Mouse (Mus musculus): ENCODE results near the gene Proz. TPM values are rescaled to one million over a fixed set of nuclear protein-coding genes. Genes with fewer than 3 reads are reported as not detected.
A peak's percentile ranks its signal among the peaks of the same experiment; 100 is the strongest.

Proz gene
- 1 to 10 TPM in 1 of 26 experiments, under 1 TPM in 9, not detected in 16; 0.23 to 1.1 (median 0.31) TPM for total RNA-seq (2018; cell fraction: chromatin; rRNA removed)
- total RNA-seq (2018; cell fraction: cytosol; rRNA removed): under 1 TPM in 1 of 26 experiments, not detected in 25; 0.06 TPM
- 1 to 10 TPM in 2 of 26 experiments, under 1 TPM in 14, not detected in 10; 0.17 to 1.1 (median 0.59) TPM for total RNA-seq (2018; cell fraction: nucleus; rRNA removed)
- not detected in 3 replicates for polyA plus RNA-seq (2018)

DNA sequence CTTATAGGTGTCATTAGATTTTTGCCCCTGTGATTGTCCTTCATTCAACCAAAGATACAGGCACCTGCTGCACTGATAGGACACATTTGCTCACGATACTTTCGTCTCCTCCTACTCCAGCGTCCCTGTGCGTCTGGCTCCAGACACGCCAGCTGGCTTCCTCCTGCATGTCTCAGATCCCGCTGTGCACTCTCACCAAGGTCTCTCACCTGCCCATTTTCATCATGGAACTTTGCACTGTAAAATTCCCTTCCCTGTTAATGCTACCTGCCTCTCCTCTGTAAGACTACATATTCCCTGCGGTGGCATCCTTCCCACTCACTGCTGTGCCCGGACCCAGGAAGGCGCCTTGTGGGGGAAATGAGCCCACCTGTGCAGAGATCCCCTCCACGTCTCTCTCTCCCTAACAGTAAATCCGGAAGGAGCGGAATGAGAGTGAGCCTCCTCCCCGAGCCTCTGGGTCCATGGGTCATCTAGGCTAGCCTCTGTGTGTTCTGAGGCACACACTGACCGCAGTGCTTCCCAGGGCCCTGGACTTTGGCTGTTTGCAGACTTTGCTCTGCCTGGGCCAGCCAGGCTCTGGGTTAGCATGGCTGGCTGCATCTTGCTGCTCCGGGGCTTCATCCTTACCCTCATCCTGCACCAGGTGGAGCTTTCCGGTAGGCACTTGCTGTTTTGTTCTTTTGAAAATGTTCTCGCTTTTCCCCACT lies at the start of gene Proz:
Gene Proz (plus strand): TSS at position 474 of the 710 bp plus-strand sequence.
- H3K4me3 ChIP-seq (ENCODE audit: inconsistent target): no peak within 1 kb of the TSS
- WGBS (ENCODE audit: missing documents): 87% methylated on average over 17 of the region's 17 CpGs
- H3K36me3 ChIP-seq (ENCODE audit: inconsistent target): no peaks in the 10 kb centered on the region
- no peak within 1 kb of the TSS for H3K27ac ChIP-seq
- no peaks in the 10 kb centered on the region for H3K79me2 ChIP-seq (ENCODE audit: inconsistent target)

DNA sequence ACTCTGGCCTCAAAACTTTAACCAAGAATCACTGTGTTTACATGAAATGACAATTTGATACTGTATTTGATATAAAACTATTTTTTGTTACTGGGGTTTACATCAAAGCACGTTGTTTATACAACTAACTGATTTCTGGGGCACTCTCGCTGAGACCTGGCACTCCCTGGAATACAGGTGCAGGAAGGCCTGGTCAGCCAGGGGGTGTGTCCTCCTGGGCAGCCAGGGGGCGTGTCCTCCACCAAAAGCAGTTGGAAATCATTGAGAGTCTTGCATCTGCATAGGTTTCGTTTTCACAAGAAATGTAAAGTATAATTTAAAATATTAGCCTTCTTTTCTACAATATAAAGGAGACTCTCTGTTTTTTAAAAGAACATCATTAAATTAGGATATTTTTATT lies 41.2 kb upstream of the Proz start:
- WGBS (ENCODE audit: missing documents): 73% methylated on average over 4 of the region's 4 CpGs
- H3K27ac ChIP-seq: no peak overlapping the region
- H3K4me3 ChIP-seq (ENCODE audit: inconsistent target): no peak overlapping the region
- H3K36me3 ChIP-seq (ENCODE audit: inconsistent target): no peaks in the 10 kb centered on the region
- no peaks in the 10 kb centered on the region for H3K79me2 ChIP-seq (ENCODE audit: inconsistent target)

DNA sequence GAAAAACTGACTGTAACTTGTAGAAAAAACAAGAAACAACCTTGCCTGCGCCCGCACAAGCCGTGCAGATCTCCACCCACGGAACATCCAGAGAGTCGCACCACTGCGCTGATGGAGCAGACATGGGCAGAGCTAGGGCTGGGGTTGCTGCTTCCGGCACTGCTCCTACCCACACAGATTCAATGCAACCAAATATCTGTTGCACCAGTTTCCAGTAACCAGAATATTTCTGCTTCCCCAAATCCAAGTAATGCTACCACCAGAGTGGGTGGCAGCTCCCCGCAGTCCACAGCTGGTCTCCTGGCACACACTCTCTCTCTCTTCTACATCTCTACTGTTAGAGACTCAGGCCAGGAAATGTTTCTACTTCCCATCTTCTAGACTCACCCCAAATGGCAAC lies 38.9 kb upstream of the Proz start:
- WGBS (ENCODE audit: missing documents): 63% methylated on average over 8 of the region's 8 CpGs
- H3K36me3 ChIP-seq (ENCODE audit: inconsistent target): no peaks in the 10 kb centered on the region
- no peaks in the 10 kb centered on the region for H3K79me2 ChIP-seq (ENCODE audit: inconsistent target)

DNA sequence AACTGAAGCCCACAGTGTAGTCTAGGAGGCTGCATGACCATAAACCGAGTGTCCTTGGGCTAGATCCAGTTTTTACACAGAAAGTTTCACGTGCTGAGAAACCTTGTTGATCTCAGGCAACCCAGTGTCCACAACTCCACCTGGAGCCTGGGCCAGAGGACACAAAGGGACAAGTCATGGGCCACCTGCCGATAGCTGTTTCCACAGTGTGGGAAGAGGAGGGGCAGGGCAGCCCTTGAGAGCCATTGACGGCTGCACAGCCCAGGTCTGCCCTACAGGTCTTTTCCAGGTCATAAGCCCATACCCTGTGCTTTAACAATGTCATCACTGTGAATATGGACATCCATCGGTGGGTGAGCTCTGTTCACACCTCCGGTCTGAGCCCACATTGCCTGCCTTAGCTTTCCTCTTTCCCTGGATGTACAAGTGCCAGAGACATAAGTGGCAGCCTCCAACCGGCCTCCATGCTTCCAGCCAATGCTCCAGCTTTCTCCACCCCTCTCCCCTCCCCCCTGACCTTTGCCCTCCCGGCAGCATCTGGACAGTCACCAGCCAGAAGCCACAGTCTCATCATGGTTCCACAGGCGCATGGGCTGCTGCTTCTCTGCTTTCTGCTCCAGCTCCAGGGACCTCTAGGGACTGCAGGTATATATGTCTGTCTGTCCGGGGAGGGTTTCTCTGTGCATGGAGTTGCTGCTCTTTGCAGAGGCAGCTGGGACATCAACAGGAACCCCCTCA lies 35.1 kb upstream of the Proz start, which contains the start of gene F7:
Gene F7 (plus strand): TSS at position 548 of the 738 bp plus-strand sequence.
- no peaks in the 10 kb centered on the region for H3K79me2 ChIP-seq (ENCODE audit: inconsistent target)
- H3K4me3 ChIP-seq (ENCODE audit: inconsistent target): no peak within 1 kb of the TSS
- H3K36me3 ChIP-seq (ENCODE audit: inconsistent target): no peaks in the 10 kb centered on the region
- peak within 1 kb of the TSS; percentile 71 for H3K27ac ChIP-seq
- WGBS (ENCODE audit: missing documents): 91% methylated on average over 10 of the region's 10 CpGs

More for the DNA sequence above, 38.9 kb upstream of the Proz start:
- Histone ChIP-seq H3K27ac (no peak overlapping the region), H3K4me3 (ENCODE audit: inconsistent target) (no peak overlapping the region)

DNA sequence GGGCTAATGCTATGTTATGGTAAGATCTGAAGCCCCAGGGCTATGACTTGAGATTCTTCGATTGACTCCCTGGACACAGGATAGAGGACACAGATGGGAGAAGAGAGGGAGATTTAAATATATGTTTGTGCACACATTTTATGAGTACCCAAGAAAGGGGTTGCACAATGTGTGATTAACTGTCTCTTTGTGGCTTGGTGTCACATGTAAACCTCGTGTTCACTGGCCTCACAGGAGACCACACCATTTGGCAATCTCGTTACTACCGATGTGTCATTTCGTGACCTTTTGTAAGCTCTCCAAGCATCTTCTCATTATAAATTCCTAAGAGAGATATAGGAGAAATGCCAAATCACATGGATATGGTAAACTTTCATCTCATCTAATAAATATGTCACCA lies 33.1 kb upstream of the Proz start:
- Histone ChIP-seq H3K79me2 (ENCODE audit: inconsistent target) (no peaks in the 10 kb centered on the region), H3K4me3 (ENCODE audit: inconsistent target) (no peak overlapping the region), H3K36me3 (ENCODE audit: inconsistent target) (no peaks in the 10 kb centered on the region), H3K27ac (peak overlapping the region; percentile 71)
- WGBS (ENCODE audit: missing documents): 10% methylated on average over 5 of the region's 5 CpGs

DNA sequence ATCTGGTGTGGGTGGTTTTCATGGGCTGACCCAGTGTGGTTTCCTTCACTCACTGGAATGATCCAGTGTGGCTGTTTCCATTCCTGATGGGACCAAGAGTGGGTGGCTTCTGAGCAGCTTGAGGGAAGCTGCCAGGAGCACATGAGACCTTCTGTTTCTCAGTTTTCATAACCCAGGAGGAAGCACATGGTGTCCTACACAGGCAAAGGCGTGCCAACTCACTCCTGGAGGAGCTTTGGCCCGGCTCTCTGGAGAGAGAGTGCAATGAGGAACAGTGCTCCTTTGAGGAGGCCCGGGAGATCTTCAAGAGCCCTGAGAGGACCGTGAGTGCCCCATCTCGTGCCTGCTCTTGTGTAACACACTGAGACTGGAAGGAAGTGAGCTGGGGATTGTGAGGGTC lies 32.2 kb upstream of the Proz start:
- H3K27ac ChIP-seq: peak overlapping the region; percentile 71
- 3% methylated on average over 5 of the region's 5 CpGs for WGBS (ENCODE audit: missing documents)
- H3K36me3 ChIP-seq (ENCODE audit: inconsistent target): no peaks in the 10 kb centered on the region
- H3K4me3 ChIP-seq (ENCODE audit: inconsistent target): no peak overlapping the region
- H3K79me2 ChIP-seq (ENCODE audit: inconsistent target): no peaks in the 10 kb centered on the region

DNA sequence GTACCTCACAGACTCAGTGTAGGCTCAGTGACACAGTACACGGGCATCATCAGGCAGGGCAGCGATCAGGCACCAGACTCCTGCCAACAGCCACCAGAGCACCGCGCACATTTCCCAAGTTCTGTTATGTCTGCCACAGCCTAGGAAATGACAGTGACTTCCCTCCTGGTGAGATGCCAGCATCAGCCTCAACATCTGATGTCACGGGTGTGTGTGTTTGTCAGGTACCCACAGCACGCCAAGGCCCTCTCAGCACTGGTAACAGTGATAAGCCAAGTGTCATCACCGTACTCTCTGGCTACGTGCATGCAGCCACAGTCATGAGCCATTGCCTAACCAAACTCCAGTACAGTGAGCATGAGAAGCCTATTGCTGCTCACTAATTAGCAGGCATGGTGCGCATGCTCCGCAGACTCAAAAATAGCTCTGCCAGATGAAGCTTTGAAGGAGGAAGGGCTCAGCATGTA lies 24.3 kb upstream of the Proz start:
- no peak overlapping the region for H3K4me3 ChIP-seq (ENCODE audit: inconsistent target)
- WGBS (ENCODE audit: missing documents): 38% methylated on average over 10 of the region's 10 CpGs
- peak overlapping the region; percentile 54 for H3K27ac ChIP-seq
- no peaks in the 10 kb centered on the region for H3K79me2 ChIP-seq (ENCODE audit: inconsistent target)
- no peaks in the 10 kb centered on the region for H3K36me3 ChIP-seq (ENCODE audit: inconsistent target)

DNA sequence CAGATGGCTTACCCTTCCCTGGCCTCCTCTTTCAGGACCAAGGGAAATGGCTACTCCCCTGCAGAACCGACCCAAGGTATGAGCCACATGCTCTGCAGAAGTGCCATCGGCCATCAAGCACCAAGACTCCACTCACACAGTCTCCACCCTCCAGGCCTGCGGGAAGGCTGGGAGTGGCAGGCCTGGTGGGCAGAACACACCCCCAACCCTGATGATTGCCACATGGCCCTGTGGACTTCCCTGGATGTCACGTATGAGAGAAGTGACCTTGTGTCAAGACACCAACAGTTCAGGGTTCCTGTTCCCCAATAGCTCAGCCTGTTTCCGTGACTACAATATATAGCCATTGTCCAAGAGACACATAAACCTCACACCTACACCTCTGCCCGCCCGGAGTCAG lies 23.7 kb upstream of the Proz start, which contains the start of gene F10:
Gene F10 (plus strand): TSS at position 294 of the 400 bp plus-strand sequence.
- WGBS (ENCODE audit: missing documents): 53% methylated on average over 6 of the region's 7 CpGs
- peak within 1 kb of the TSS; percentile 54 for H3K27ac ChIP-seq
- no peaks in the 10 kb centered on the region for H3K79me2 ChIP-seq (ENCODE audit: inconsistent target)
- H3K36me3 ChIP-seq (ENCODE audit: inconsistent target): no peaks in the 10 kb centered on the region
- H3K4me3 ChIP-seq (ENCODE audit: inconsistent target): no peak within 1 kb of the TSS

DNA sequence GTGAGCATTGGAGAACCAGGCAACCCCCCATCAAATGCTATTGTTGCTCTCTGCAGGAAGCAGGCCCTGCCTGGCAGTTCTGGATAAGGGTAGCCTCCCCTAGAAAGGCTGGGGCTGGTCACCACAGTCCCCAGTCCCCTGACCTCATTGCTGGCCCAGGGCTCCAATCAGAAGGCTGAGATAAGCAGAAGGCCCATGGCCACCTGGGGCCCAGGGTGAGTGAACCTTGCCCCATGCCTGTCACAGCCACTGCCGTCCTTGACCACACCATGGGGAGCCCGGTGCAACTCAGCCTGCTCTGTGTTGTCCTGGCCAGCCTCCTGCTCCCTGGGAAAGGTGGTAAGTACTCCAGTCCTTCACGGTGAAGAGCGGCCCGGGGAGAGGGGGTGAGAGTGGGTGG lies 23.1 kb upstream of the Proz start:
- no peak overlapping the region for H3K4me3 ChIP-seq (ENCODE audit: inconsistent target)
- 88% methylated on average over 5 of the region's 5 CpGs for WGBS (ENCODE audit: missing documents)
- H3K79me2 ChIP-seq (ENCODE audit: inconsistent target): no peaks in the 10 kb centered on the region
- no peaks in the 10 kb centered on the region for H3K36me3 ChIP-seq (ENCODE audit: inconsistent target)
- peak overlapping the region; percentile 54 for H3K27ac ChIP-seq

DNA sequence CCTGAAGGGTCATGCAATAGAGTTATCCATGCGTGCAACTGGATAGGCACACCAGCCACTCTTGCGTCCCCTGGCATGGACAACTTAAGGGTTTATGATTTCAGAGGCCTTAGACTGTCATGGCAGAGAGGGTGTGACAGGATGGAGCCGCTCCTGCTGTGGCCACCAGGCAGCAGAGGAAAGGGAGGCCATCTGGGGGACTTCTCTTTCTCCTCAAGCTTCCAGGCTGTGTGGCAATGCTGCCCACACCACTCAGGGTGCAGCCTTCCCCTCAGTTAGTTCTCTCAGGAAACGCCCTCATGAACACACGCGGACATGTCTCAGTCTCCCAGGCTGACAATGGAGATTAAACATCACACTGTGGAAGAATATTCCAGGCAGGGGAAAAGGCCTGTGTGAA lies 21.7 kb upstream of the Proz start:
- Histone ChIP-seq H3K27ac (no peak overlapping the region), H3K36me3 (ENCODE audit: inconsistent target) (no peaks in the 10 kb centered on the region), H3K4me3 (ENCODE audit: inconsistent target) (no peak overlapping the region), H3K79me2 (ENCODE audit: inconsistent target) (no peaks in the 10 kb centered on the region)
- WGBS (ENCODE audit: missing documents): 42% methylated on average over 6 of the region's 6 CpGs

DNA sequence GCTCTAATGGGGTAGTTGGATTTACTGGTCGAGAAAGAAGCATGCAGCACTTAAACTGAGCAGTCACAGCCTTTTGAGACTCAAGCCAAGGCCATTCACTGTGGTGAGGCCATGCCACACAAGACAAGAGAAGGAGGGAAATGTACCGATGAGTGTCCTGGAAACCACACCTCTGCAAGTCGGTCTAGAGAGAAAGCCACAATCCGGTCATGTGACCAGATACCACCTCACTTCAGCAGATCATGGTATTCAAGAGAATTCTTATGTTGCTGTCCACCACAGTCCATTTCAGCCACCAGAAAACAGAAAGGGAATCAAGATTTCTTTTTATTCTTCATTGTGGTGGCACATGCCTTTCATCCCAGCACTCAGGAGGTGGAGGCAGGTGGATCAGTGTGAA lies 19.3 kb upstream of the Proz start:
- WGBS (ENCODE audit: missing documents): 47% methylated on average over 4 of the region's 4 CpGs
- no peaks in the 10 kb centered on the region for H3K36me3 ChIP-seq (ENCODE audit: inconsistent target)

DNA sequence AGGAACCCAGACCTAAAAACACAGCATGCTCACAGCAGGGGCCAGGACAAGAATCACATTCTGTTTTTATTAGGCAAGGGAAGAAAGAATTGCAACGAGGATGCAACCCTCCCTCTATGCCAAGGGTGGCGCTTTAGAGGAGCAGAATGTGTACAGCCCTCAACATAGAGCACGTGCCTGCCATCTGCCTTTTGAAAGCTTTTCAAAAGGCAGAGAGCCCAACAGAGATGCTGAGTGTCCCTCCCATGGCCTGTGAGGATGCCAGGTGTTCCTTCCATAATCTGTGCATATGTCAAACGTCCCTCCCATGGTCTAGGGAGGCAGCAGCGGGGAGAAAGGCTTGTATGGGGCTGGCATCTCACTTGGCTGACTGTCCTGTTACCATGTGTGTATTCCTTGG lies 13.1 kb upstream of the Proz start:
- Histone ChIP-seq H3K79me2 (ENCODE audit: inconsistent target) (no peaks in the 10 kb centered on the region), H3K36me3 (ENCODE audit: inconsistent target) (no peaks in the 10 kb centered on the region)
- 89% methylated on average over 5 of the region's 5 CpGs for WGBS (ENCODE audit: missing documents)

More for the DNA sequence above, 19.3 kb upstream of the Proz start:
- Histone ChIP-seq H3K27ac (no peak overlapping the region), H3K79me2 (ENCODE audit: inconsistent target) (no peaks in the 10 kb centered on the region), H3K4me3 (ENCODE audit: inconsistent target) (no peak overlapping the region)

DNA sequence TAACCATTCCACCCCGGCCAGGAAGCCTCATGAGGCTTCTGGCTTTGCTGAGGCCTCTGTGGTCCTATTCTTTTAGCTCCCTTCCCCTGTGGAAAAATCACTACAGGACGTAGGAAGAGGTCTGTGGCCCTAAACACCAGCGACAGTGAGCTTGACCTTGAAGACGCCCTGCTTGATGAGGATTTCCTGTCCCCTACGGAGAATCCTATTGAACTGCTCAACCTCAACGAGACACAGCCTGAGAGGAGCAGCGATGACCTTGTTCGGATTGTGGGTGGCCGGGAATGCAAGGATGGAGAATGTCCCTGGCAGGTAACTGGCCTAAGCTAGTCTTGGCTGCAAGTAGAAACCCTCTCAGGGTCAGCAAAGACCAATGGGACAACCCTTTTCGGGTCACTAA lies 10.2 kb upstream of the Proz start:
- no peaks in the 10 kb centered on the region for H3K79me2 ChIP-seq (ENCODE audit: inconsistent target)
- H3K27ac ChIP-seq: no peak overlapping the region
- WGBS (ENCODE audit: missing documents): 95% methylated on average over 10 of the region's 10 CpGs
- no peaks in the 10 kb centered on the region for H3K36me3 ChIP-seq (ENCODE audit: inconsistent target)
- no peak overlapping the region for H3K4me3 ChIP-seq (ENCODE audit: inconsistent target)

More for the DNA sequence above, 13.1 kb upstream of the Proz start:
- Histone ChIP-seq H3K27ac (no peak overlapping the region), H3K4me3 (ENCODE audit: inconsistent target) (no peak overlapping the region)

DNA sequence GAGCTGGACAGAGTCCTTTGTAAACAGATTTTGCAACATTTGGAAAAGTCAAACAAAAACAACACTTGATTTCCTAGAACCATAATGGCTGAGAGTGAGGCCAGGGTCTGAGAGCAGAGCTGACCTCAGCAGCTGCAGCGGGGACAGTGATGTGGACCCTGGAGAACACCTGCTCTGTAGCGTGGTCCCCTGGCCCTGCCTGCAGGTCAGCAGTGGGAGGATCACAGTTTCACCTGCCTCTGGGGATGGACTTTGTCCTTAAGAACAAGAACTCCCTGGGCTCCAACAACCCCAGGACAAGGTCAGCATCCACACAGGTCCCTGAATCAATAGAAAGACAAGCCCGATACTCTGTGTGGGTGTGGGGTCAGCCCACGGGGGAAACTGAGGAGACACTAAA lies 3.4 kb upstream of the Proz start:
- Histone ChIP-seq H3K4me3 (ENCODE audit: inconsistent target) (no peak overlapping the region), H3K27ac (no peak overlapping the region), H3K36me3 (ENCODE audit: inconsistent target) (no peaks in the 10 kb centered on the region), H3K79me2 (ENCODE audit: inconsistent target) (no peaks in the 10 kb centered on the region)
- 92% methylated on average over 4 of the region's 4 CpGs for WGBS (ENCODE audit: missing documents)

DNA sequence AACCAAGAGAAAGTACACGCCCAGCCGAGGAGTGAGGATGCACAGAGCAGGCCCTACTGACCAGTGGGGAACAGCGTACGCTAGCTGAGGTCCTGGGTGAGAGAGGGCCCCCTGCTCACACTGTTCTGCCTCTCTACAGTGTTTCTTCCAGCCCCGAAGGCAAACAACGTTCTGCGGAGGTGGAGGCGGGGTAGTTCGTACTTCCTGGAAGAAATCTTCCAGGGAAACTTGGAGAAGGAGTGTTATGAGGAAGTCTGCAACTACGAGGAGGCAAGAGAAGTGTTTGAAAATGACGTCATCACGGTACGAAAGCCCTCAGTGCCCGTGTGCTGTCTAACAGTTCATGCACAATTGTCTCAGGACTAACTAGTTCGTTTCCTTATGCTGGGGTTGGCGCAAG lies 2.4 kb downstream of the Proz start:
- 69% methylated on average over 16 of the region's 16 CpGs for WGBS (ENCODE audit: missing documents)
- no peaks in the 10 kb centered on the region for H3K79me2 ChIP-seq (ENCODE audit: inconsistent target)
- no peak overlapping the region for H3K4me3 ChIP-seq (ENCODE audit: inconsistent target)
- H3K36me3 ChIP-seq (ENCODE audit: inconsistent target): no peaks in the 10 kb centered on the region
- no peak overlapping the region for H3K27ac ChIP-seq

All from macrophage (primary cell).